Mouse (Mus musculus): ENCODE data around the gene Pkdrej.
A peak's percentile ranks its signal among the peaks of the same experiment; 100 is the strongest.

GRCm38 (mm10) chr15:85810462-85810805, 11.1 kb downstream of the Pkdrej start:
- TF ChIP-seq CTCF (IDR thresholded peaks at IDR 0.05) (no peak), POLR2A (IDR thresholded peaks at IDR 0.05; ENCODE audit: insufficient read depth, low read depth, low read length) (0 out of 2 replicates have a peak, but pooled peaks have one; percentile 34), EP300 (IDR thresholded peaks at IDR 0.05; ENCODE audit: insufficient read depth, low read depth, low read length) (no peak)

All from heart, adult 2 months (tissue).